Mouse (Mus musculus): ENCODE data around the gene Klc1.

- TF ChIP-seq CTCF (IDR thresholded peaks at IDR 0.05; ENCODE audit: low read depth, low read length) (no peak), POLR2A (IDR thresholded peaks at IDR 0.05; ENCODE audit: borderline replicate concordance, low read depth, low read length) (no peak)
These were observed 11.3 kb downstream of the Klc1 start for GRCm38 (mm10) chr12:111769816-111770577.

Data from bone marrow macrophage, adult 2 months (primary cell).